8 mouse cellular contexts compared by ENCODE assay signal in genomic region chr5:34288154-34288716, GRCm38 (mm10). TPM values are rescaled to one million over a fixed set of nuclear protein-coding genes. Genes with fewer than 3 reads are reported as not detected.
DNase-seq lines count a peak whose midpoint lies in the region; ATAC-seq lines count a peak whose summit lies in the region.

Gene Zfyve28 (minus strand): TSS chr5:34288449.
Gene Cfap99 (plus strand): TSS chr5:34288600.

- H3K4me3 ChIP-seq in intestine, embryonic 16.5 days (ENCODE audit: low read length): peak within 1 kb of the TSS; percentile 53
- H3K4me3 ChIP-seq in midbrain, embryonic 10.5 days: peak within 1 kb of the TSS; percentile 78

- peak within 1 kb of the TSS; percentile 25; the same call in 1 of the 2 replicates for H3K9ac ChIP-seq in intestine, embryonic 16.5 days (ENCODE audit: low read depth, low read length)

- intact Hi-C loops in left cerebral cortex, postnatal 25 days (cut with DNase I): loop anchor here (2.0 kb wide), 1 partner anchor 49 kb away; the partner anchor contains the start of gene Rnf4

- peak; percentile 92 for ATAC-seq in intestine, embryonic 16.5 days

- H3K4me1 ChIP-seq in intestine, embryonic 16.5 days (ENCODE audit: control insufficient read depth, insufficient read depth, low read length): peaks cover 12% of the 10 kb centered on the region; the same call in 1 of the 2 replicates
- peaks cover 32% of the 10 kb centered on the region for H3K4me1 ChIP-seq in midbrain, embryonic 10.5 days

- H3K4me2 ChIP-seq in intestine, embryonic 16.5 days (ENCODE audit: low read depth, low read length): peak within 1 kb of the TSS; percentile 91

- under 1% methylated on average over 76 of the region's 83 CpGs for WGBS in intestine, embryonic 16.5 days
- WGBS in midbrain, embryonic 10.5 days: under 1% methylated on average over 83 of the region's 83 CpGs

- no peak within 1 kb of the TSS for H3K27ac ChIP-seq in intestine, embryonic 16.5 days (ENCODE audit: low read length)
- H3K27ac ChIP-seq in midbrain, embryonic 10.5 days (replicated peaks): peak within 1 kb of the TSS; percentile 61

- no peaks in the 10 kb centered on the region for H3K9me3 ChIP-seq in intestine, embryonic 16.5 days (ENCODE audit: control insufficient read depth, low read length)
- no peaks in the 10 kb centered on the region for H3K9me3 ChIP-seq in midbrain, embryonic 10.5 days (replicated peaks)

- no peaks in the 10 kb centered on the region for H3K36me3 ChIP-seq in intestine, embryonic 16.5 days (ENCODE audit: control insufficient read depth, insufficient read depth, low read length)
- no peaks in the 10 kb centered on the region for H3K36me3 ChIP-seq in midbrain, embryonic 10.5 days

- peak; percentile 42 to 54 for DNase-seq in adrenal gland, adult 18-20 months (ENCODE audit: low spot score in 2 of 2)
- DNase-seq in embryo, embryonic 10 days (ENCODE audit: low spot score): peak; percentile 92
- DNase-seq in gastrocnemius, postnatal 25 days: peak; percentile 79
- peak; percentile 95 to 99 for DNase-seq in left cerebral cortex, postnatal 25 days (ENCODE audit: low spot score in 2 of 2)
- DNase-seq in midbrain, embryonic 10.5 days (ENCODE audit: low spot score): peak; percentile 89
- DNase-seq in skeletal muscle tissue, adult 2 months (ENCODE audit: low read depth, low spot score): peak; percentile 26
- no peak for DNase-seq in adipocyte (ENCODE audit: low spot score)

- peaks cover 40% of the 10 kb centered on the region for H3K27me3 ChIP-seq in intestine, embryonic 16.5 days (replicated peaks; ENCODE audit: control insufficient read depth, insufficient read depth, low read length)
- H3K27me3 ChIP-seq in midbrain, embryonic 10.5 days (ENCODE audit: low read depth, poor library complexity, severe bottlenecking): peaks cover 76% of the 10 kb centered on the region

RNA-seq across cellular contexts. Expression of gene Zfyve28, which starts in this region (rescaled TPM):
- total RNA-seq in adrenal gland, adult 18-20 months (2021): 1 to 10 TPM in 1 of 2 experiments, under 1 TPM in 1; 0.53 to 1.0 TPM
- total RNA-seq in gastrocnemius, postnatal 25 days (2021): under 1 TPM; 0.20 to 0.48 TPM
- 0.28 and 0.42 TPM in 2 replicates for polyA plus RNA-seq in intestine, embryonic 16.5 days (2015; fragmentation: Nextera tagmentation; extraction: Ambion mirVana)
- total RNA-seq in left cerebral cortex, postnatal 25 days (2021): 10 to 100 TPM; 40.6 to 62.2 TPM
- polyA plus RNA-seq in midbrain, embryonic 10.5 days (2016; fragmentation: Nextera tagmentation; extraction: Ambion mirVana): 1.1 and 2.3 TPM in 2 replicates

RNA-seq across cellular contexts. Expression of gene Cfap99, which starts in this region (rescaled TPM):
- not detected for total RNA-seq in adrenal gland, adult 18-20 months (2021)
- total RNA-seq in gastrocnemius, postnatal 25 days (2021): not detected
- not detected in 2 replicates for polyA plus RNA-seq in intestine, embryonic 16.5 days (2015; fragmentation: Nextera tagmentation; extraction: Ambion mirVana)
- 1 to 10 TPM in 1 of 2 experiments, under 1 TPM in 1; 0.71 to 1.1 TPM for total RNA-seq in left cerebral cortex, postnatal 25 days (2021)
- not detected in 2 replicates for polyA plus RNA-seq in midbrain, embryonic 10.5 days (2016; fragmentation: Nextera tagmentation; extraction: Ambion mirVana)

Comparison
In these comparisons a context has a peak if more than half of its experiments do, and no peak if none do; other contexts are left out.
1. RNA of gene Zfyve28 (total RNA-seq): 40.6 to 62.2 TPM in left cerebral cortex, postnatal 25 days; 0.53 to 1.0 TPM in adrenal gland, adult 18-20 months and 0.20 to 0.48 TPM in gastrocnemius, postnatal 25 days; every median in the first group is over 10 times any median in the second.
2. Peak in DNase-seq in gastrocnemius, postnatal 25 days; RNA of the genes that start here not detected or under 1 TPM.
3. Peak in ATAC-seq, H3K4me3 ChIP-seq, H3K9ac ChIP-seq and H3K4me2 ChIP-seq in intestine, embryonic 16.5 days; RNA of the genes that start here not detected or under 1 TPM.